Mouse (Mus musculus) MEL (cell line): Measurements from ENCODE around the gene Cbx5. TPM values are rescaled to one million over a fixed set of nuclear protein-coding genes. Genes with fewer than 3 reads are reported as not detected.
A peak's percentile ranks its signal among the peaks of the same experiment; 100 is the strongest.

Experiments
- DNase-seq: peaks from one replicate; pipeline ENCODE4 v3.0.0; 2011; ENCODE audit warnings: low read depth, low spot score
- H3K27ac ChIP-seq: 2 replicates; pipeline ENCODE4 v1.5.1; 2012; ENCODE audit warnings: low read depth, mild to moderate bottlenecking, control low read depth, low read length, moderate library complexity; ENCODE audit not compliant: control insufficient read depth
- H3K27me3 ChIP-seq, 2 experiments: fragments of 150-350 bp in 1 of 2; sonication (generic) in 1 of 2; 2 replicates each; pipeline ENCODE4 v1.6.1; 2012; ENCODE audit warnings: low read length in 2 of 2, mild to moderate bottlenecking in 2 of 2, improper control_type of control experiment in 1 of 2, moderate library complexity in 1 of 2; ENCODE audit not compliant: insufficient read depth in 2 of 2, control insufficient read depth in 1 of 2
- H3K36me3 ChIP-seq, 2 experiments: 2 replicates each; pipeline ENCODE4 v1.6.1; 2012 to 2014; ENCODE audit warnings: low read length in 2 of 2, improper control_type of control experiment in 1 of 2, inconsistent platforms in 1 of 2, mild to moderate bottlenecking in 1 of 2; ENCODE audit not compliant: insufficient read depth in 2 of 2, control insufficient read depth in 1 of 2
- H3K4me1 ChIP-seq, 2 experiments: fragments of 150-350 bp in 1 of 2; sonication (generic) in 1 of 2; 2 replicates each; pipeline ENCODE4 v1.6.1; 2012; ENCODE audit warnings: low read length in 2 of 2, improper control_type of control experiment in 1 of 2, mild to moderate bottlenecking in 1 of 2; ENCODE audit not compliant: insufficient read depth in 2 of 2, control insufficient read depth in 1 of 2
- H3K4me3 ChIP-seq, 2 experiments: fragments of 150-350 bp in 1 of 2; sonication (generic) in 1 of 2; 2 replicates each; pipeline ENCODE4 v1.5.1; 2012; ENCODE audit warnings: low read depth in 2 of 2, low read length in 2 of 2, mild to moderate bottlenecking in 2 of 2, moderate library complexity in 2 of 2, control low read depth in 1 of 2, improper control_type of control experiment in 1 of 2; ENCODE audit not compliant: control insufficient read depth in 1 of 2, insufficient read depth in 1 of 2
- H3K79me2 ChIP-seq: 2 replicates; pipeline ENCODE4 v1.6.1; 2012; ENCODE audit warnings: mild to moderate bottlenecking, low read length, moderate library complexity; ENCODE audit not compliant: control insufficient read depth, poor library complexity, insufficient read depth
- H3K9ac ChIP-seq: 2 replicates; pipeline ENCODE4 v1.6.1; 2012; ENCODE audit warnings: low read depth, mild to moderate bottlenecking, control low read depth, low read length, moderate library complexity; ENCODE audit not compliant: control insufficient read depth, poor library complexity, severe bottlenecking
- H3K9me3 ChIP-seq: fragments of 150-350 bp; sonication (generic); replicated peaks from 2 replicates; pipeline ENCODE4 v1.6.1; 2012; ENCODE audit warnings: mild to moderate bottlenecking, low read length, improper control_type of control experiment, moderate library complexity; ENCODE audit not compliant: insufficient read depth
- CTCF ChIP-seq, 3 experiments: IDR thresholded peaks in 2 of 3; conservative IDR thresholded peaks in 1 of 3; 2 replicates each; pipeline ENCODE4 v1.5.1; 2011 to 2012; ENCODE audit warnings: low read length in 3 of 3, low read depth in 2 of 3, mild to moderate bottlenecking in 2 of 3, improper control_type of control experiment in 1 of 3, inconsistent platforms in 1 of 3, mixed read lengths in 1 of 3, moderate library complexity in 1 of 3; ENCODE audit not compliant: control insufficient read depth in 1 of 3, insufficient read depth in 1 of 3, poor library complexity in 1 of 3, severe bottlenecking in 1 of 3
- E2F4 ChIP-seq: IDR thresholded peaks from 2 replicates; pipeline ENCODE4 v1.6.1; 2011; ENCODE audit warnings: low read depth, low read length, improper control_type of control experiment, borderline replicate concordance
- ELF1 ChIP-seq: IDR thresholded peaks from 2 replicates; pipeline ENCODE4 v1.6.1; 2014; ENCODE audit warnings: low read depth, mild to moderate bottlenecking, inconsistent platforms, low read length, improper control_type of control experiment, moderate library complexity
- ETS1 ChIP-seq: IDR thresholded peaks from 2 replicates; pipeline ENCODE4 v1.6.1; 2012; ENCODE audit warnings: low read depth, mild to moderate bottlenecking, inconsistent platforms, low read length, improper control_type of control experiment, moderate library complexity
- GABPA ChIP-seq: IDR thresholded peaks from 2 replicates; pipeline ENCODE4 v1.6.1; 2012; ENCODE audit warnings: low read depth, mild to moderate bottlenecking, inconsistent platforms, low read length, improper control_type of control experiment, moderate library complexity
- GATA1 ChIP-seq: IDR thresholded peaks from 2 replicates; pipeline ENCODE4 v1.6.1; 2011; ENCODE audit warnings: low read depth, low read length, improper control_type of control experiment
- HCFC1 ChIP-seq: IDR thresholded peaks from 2 replicates; pipeline ENCODE4 v1.6.1; 2012; ENCODE audit warnings: low read depth, mild to moderate bottlenecking, inconsistent platforms, low read length, improper control_type of control experiment, moderate library complexity
- KAT2A ChIP-seq: conservative IDR thresholded peaks from 2 replicates; pipeline ENCODE4 v1.6.1; 2012; ENCODE audit warnings: low read depth, low read length, improper control_type of control experiment, inconsistent platforms
- MAZ ChIP-seq: IDR thresholded peaks from 2 replicates; pipeline ENCODE4 v1.6.1; 2012; ENCODE audit warnings: low read depth, mild to moderate bottlenecking, inconsistent platforms, low read length, improper control_type of control experiment
- MYC ChIP-seq: IDR thresholded peaks from 2 replicates; pipeline ENCODE4 v1.6.1; 2011; ENCODE audit warnings: low read depth, mild to moderate bottlenecking, low read length, improper control_type of control experiment, moderate library complexity
- NELFE ChIP-seq: IDR thresholded peaks from 2 replicates; pipeline ENCODE4 v1.6.1; 2011; ENCODE audit warnings: low read depth, low read length, improper control_type of control experiment
- NRF1 ChIP-seq: IDR thresholded peaks from 2 replicates; pipeline ENCODE4 v1.6.1; 2014; ENCODE audit warnings: low read depth, mild to moderate bottlenecking, inconsistent platforms, low read length, improper control_type of control experiment, moderate library complexity; ENCODE audit not compliant: poor library complexity, insufficient read depth, severe bottlenecking
- POLR2A ChIP-seq, 2 experiments: IDR thresholded peaks; 2 replicates each; pipeline ENCODE4 v1.6.1; 2011 to 2012; ENCODE audit warnings: low read length in 2 of 2, mild to moderate bottlenecking in 2 of 2, control low read depth in 1 of 2, improper control_type of control experiment in 1 of 2, low read depth in 1 of 2, moderate library complexity in 1 of 2; ENCODE audit not compliant: control insufficient read depth in 1 of 2, insufficient read depth in 1 of 2, poor library complexity in 1 of 2
- RAD21 ChIP-seq: IDR thresholded peaks from 2 replicates; pipeline ENCODE4 v1.6.1; 2011; ENCODE audit warnings: mild to moderate bottlenecking, low read depth, low read length, improper control_type of control experiment
- SMC3 ChIP-seq: IDR thresholded peaks from 2 replicates; pipeline ENCODE4 v1.6.1; 2011; ENCODE audit warnings: low read depth, low read length, improper control_type of control experiment
- TBP ChIP-seq: IDR thresholded peaks from 2 replicates; pipeline ENCODE4 v1.8.0; 2011; ENCODE audit warnings: low read depth, low read length, improper control_type of control experiment
- ZC3H11A ChIP-seq: IDR thresholded peaks from 2 replicates; pipeline ENCODE4 v1.6.1; 2012; ENCODE audit warnings: low read depth, mild to moderate bottlenecking, inconsistent platforms, low read length, improper control_type of control experiment
- ZKSCAN1 ChIP-seq: IDR thresholded peaks from 2 replicates; pipeline ENCODE4 v1.6.1; 2012; ENCODE audit warnings: low read depth, mild to moderate bottlenecking, inconsistent platforms, low read length, improper control_type of control experiment, moderate library complexity
- ZNF384 ChIP-seq: IDR thresholded peaks from 2 replicates; pipeline ENCODE4 v1.6.1; 2012; ENCODE audit warnings: low read depth, mild to moderate bottlenecking, inconsistent platforms, low read length, improper control_type of control experiment
- polyA plus RNA-seq, 2 experiments: library from polyadenylated mRNA; stranded (reverse) in 1 of 2; unstranded in 1 of 2; fragments of >175 nt in 1 of 2; fragments of >200 nt in 1 of 2; gene quantifications; 2 replicates each; pipeline versions ENCODE4 v1.2.1 to v1.2.4; 2012; ENCODE audit warnings: low replicate concordance in 2 of 2, low read depth in 1 of 2; ENCODE audit not compliant: insufficient read length in 2 of 2, insufficient read depth in 1 of 2, missing spikeins in 1 of 2
- total RNA-seq: library from RNA; depleted of rRNA; stranded (reverse); fragments of 300-350 nt; gene quantifications from 2 replicates; pipeline ENCODE4 v1.2.3, GENCODE M21; 2012

Cbx5 gene
- total and polyA plus RNA-seq, 3 experiments: 39.8 to 67.1 (median 42.4) TPM

DNA sequence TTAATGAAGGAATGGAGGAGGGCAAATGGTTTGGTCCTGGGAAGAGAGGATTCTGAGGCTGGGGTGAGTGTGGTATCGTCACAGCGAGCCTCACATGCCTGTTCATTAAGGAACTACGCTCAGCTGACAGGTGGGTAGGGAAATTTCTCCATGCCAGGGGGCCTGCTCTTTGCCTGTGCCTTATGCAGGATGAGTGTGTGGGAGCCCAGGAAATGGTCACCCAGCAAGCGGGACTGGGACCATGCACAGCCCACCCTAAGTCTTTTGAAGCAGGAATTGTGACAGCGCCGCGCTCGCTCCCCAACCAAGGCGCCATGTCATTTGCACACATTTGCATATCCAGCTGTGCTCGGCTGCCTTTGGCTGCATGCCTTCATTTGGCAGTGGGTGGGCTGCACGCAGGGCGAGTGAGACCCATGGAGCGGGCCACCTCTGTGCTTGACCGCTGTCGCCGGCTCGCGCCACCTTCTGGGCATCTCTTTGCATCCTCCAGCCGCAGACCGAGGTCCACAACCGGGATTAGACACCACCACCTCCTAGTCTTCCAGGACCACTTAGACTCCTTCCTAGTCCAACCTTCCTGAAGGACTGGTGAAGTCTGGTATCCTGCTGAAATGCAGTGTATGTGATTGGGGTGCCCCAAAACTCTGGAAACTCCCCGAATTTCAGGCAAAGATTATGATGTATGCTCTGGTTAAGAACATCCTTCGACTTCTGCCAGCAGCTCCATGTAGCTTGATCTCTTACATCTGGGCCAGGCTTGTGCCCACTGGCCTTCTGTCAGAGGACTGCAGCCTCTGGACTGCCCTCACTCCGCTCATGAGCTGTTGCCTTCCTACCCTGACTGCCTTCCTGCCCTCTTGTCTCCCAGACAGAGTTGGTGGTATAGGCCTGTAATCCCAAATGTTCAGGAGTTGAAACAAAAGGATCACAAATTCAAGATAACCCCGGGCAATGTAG, 55.7 kb downstream of the Cbx5 start:
- TF ChIP-seq NRF1: no peak
- no peak for TF ChIP-seq ZNF384
- no peak for TF ChIP-seq TBP
- TF ChIP-seq KAT2A: no peak
- TF ChIP-seq SMC3: no peak
- no peak for TF ChIP-seq NELFE
- TF ChIP-seq E2F4: no peak
- TF ChIP-seq MYC: no peak
- no peak for TF ChIP-seq ELF1
- no peak for TF ChIP-seq GABPA
- TF ChIP-seq RAD21: no peak
- TF ChIP-seq MAZ: no peak
- TF ChIP-seq HCFC1: no peak
- no peak for TF ChIP-seq POLR2A (IDR thresholded peaks at IDR 0.05; ENCODE audit: control insufficient read depth in 1 of 2, insufficient read depth in 1 of 2, low read depth in 1 of 2, low read length in 2 of 2, poor library complexity in 1 of 2)
- H3K36me3 ChIP-seq: no peaks in the 10 kb centered on the region
- no peak for DNase-seq
- H3K27ac ChIP-seq: no peak overlapping the region
- no peaks in the 10 kb centered on the region for H3K4me1 ChIP-seq
- no peaks in the 10 kb centered on the region for H3K79me2 ChIP-seq
- H3K27me3 ChIP-seq: peaks cover 0 to 1% of the 10 kb centered on the region in 2 experiments; a peak in 1 of 4 replicates
- H3K4me3 ChIP-seq: no peak overlapping the region
- H3K9ac ChIP-seq: no peak overlapping the region
- H3K9me3 ChIP-seq: no peaks in the 10 kb centered on the region

DNA sequence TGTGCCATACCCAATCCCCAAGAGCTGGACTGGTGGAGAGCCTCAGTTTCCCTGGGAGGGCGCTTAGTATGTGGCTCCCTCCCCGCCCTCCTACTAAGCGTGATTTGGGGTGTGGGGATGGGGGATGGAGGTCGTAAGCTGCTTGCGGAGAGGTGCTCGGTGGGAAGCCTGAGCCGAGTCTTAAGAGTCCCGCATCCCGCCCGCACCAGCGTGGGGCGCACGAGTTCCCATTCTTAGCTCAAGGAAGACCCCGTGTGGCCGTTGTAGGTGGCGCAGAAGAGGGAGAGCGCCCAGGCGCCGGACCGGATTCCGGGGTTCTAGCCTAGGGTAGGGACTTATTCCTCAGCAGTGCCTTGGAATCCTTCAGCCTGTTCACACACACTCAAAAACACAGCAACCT, 56.5 kb downstream of the Cbx5 start:
- H3K9ac ChIP-seq: peak overlapping the region; percentile 39
- H3K4me3 ChIP-seq: peak overlapping the region; percentile 32 to 44
- peaks cover 0 to 1% of the 10 kb centered on the region in 2 experiments; a peak in 1 of 4 replicates for H3K27me3 ChIP-seq
- TF ChIP-seq NELFE (no peak), GATA1 (no peak), ZC3H11A (peak; percentile 20; the same call in 1 of the 2 replicates), CTCF (IDR thresholded peaks at IDR 0.05 in 2 of 3, conservative IDR thresholded peaks at IDR 0.05 in 1 of 3; ENCODE audit: control insufficient read depth in 1 of 3, insufficient read depth in 1 of 3, low read depth in 2 of 3, low read length in 3 of 3, poor library complexity in 1 of 3, severe bottlenecking in 1 of 3) (peak; percentile 35 to 85 (median 80)), RAD21 (peak; percentile 45), ZKSCAN1 (no peak), ETS1 (no peak), SMC3 (peak; percentile 60)
- H3K9me3 ChIP-seq: no peaks in the 10 kb centered on the region
- H3K79me2 ChIP-seq: no peaks in the 10 kb centered on the region
- DNase-seq: peak; percentile 80
- no peak overlapping the region for H3K27ac ChIP-seq
- no peaks in the 10 kb centered on the region for H3K36me3 ChIP-seq
- no peaks in the 10 kb centered on the region for H3K4me1 ChIP-seq
